ENCODE assay signal across 33 mouse cellular contexts in genomic region chr9:112938781-112939180, GRCm38 (mm10).
"Had no signal": no experiment of that assay in that cellular context is flagged by ENCODE, and none has a peak within 500 bp of the region (broad histone marks: within the 10 kb centered on the region; RNA-seq: fewer than 3 reads in every experiment).

No protein-coding gene starts in this region.

- H3K36me3 ChIP-seq: limb, embryonic 10.5 days; limb, embryonic 12.5 days; limb, embryonic 13.5 days; limb, embryonic 15.5 days; liver, embryonic 12.5 days; liver, embryonic 13.5 days; liver, embryonic 15.5 days; lung, embryonic 15.5 days; midbrain, embryonic 10.5 days; midbrain, embryonic 12.5 days; midbrain, embryonic 13.5 days; midbrain, embryonic 15.5 days; neural tube, embryonic 12.5 days; neural tube, embryonic 13.5 days had no signal

- H3K27me3 ChIP-seq: limb, embryonic 12.5 days; limb, embryonic 13.5 days; limb, embryonic 15.5 days; liver, embryonic 12.5 days; liver, embryonic 13.5 days; liver, embryonic 15.5 days; lung, embryonic 15.5 days; megakaryocyte, embryonic 14.5 days; midbrain, embryonic 12.5 days; midbrain, embryonic 13.5 days; midbrain, embryonic 15.5 days; neural tube, embryonic 12.5 days; neural tube, embryonic 13.5 days had no signal

- H3K27ac ChIP-seq: limb, embryonic 10.5 days; limb, embryonic 12.5 days; limb, embryonic 13.5 days; limb, embryonic 15.5 days; liver, embryonic 12.5 days; liver, embryonic 13.5 days; liver, embryonic 14.5 days; liver, embryonic 15.5 days; lung, embryonic 15.5 days; macrophage; midbrain, embryonic 10.5 days; midbrain, embryonic 12.5 days; midbrain, embryonic 13.5 days; midbrain, embryonic 15.5 days; neural tube, embryonic 12.5 days; neural tube, embryonic 13.5 days had no signal

- ATAC-seq: liver, embryonic 12.5 days; liver, postnatal 0 days; lung, postnatal 0 days; midbrain, embryonic 13.5 days; midbrain, embryonic 15.5 days; midbrain, embryonic 16.5 days had no signal

- H3K9ac ChIP-seq: limb, embryonic 12.5 days; limb, embryonic 13.5 days; limb, embryonic 15.5 days; liver, embryonic 12.5 days; liver, embryonic 13.5 days; liver, embryonic 14.5 days; liver, embryonic 15.5 days; liver, postnatal 0 days; lung, embryonic 14.5 days; lung, embryonic 15.5 days; midbrain, embryonic 12.5 days; midbrain, embryonic 13.5 days; midbrain, embryonic 15.5 days; neural tube, embryonic 12.5 days; neural tube, embryonic 13.5 days had no signal

- DNase-seq: left cerebral cortex, postnatal 4 days; liver; liver, embryonic 13.5 days; liver, postnatal 0 days; lung, adult 18-20 months; lung, adult 2 months; lung, embryonic 14.5 days; lung, postnatal 10 days; lung, postnatal 14 days; lung, postnatal 36 days; lung, postnatal 4 days; midbrain, embryonic 14.5 days had no signal

- H3K9me3 ChIP-seq: limb, embryonic 10.5 days; limb, embryonic 12.5 days; limb, embryonic 13.5 days; limb, embryonic 15.5 days; liver, embryonic 12.5 days; liver, embryonic 13.5 days; liver, embryonic 15.5 days; lung, embryonic 15.5 days; midbrain, embryonic 10.5 days; midbrain, embryonic 12.5 days; midbrain, embryonic 13.5 days; midbrain, embryonic 15.5 days; neural tube, embryonic 12.5 days; neural tube, embryonic 13.5 days had no signal

- H3K4me2 ChIP-seq: limb, embryonic 12.5 days; limb, embryonic 13.5 days; limb, embryonic 15.5 days; liver, embryonic 11.5 days; liver, embryonic 12.5 days; liver, embryonic 13.5 days; liver, embryonic 15.5 days; lung, embryonic 14.5 days; lung, embryonic 15.5 days; midbrain, embryonic 11.5 days; midbrain, embryonic 12.5 days; midbrain, embryonic 13.5 days; midbrain, embryonic 15.5 days; neural tube, embryonic 12.5 days; neural tube, embryonic 13.5 days had no signal

- H3K4me1 ChIP-seq: limb, embryonic 10.5 days; limb, embryonic 12.5 days; limb, embryonic 13.5 days; limb, embryonic 15.5 days; liver, embryonic 12.5 days; liver, embryonic 13.5 days; liver, embryonic 15.5 days; lung, embryonic 15.5 days; megakaryocyte, embryonic 14.5 days; midbrain, embryonic 10.5 days; midbrain, embryonic 12.5 days; midbrain, embryonic 13.5 days; midbrain, embryonic 15.5 days; neural tube, embryonic 12.5 days; neural tube, embryonic 13.5 days had no signal

- H3K4me3 ChIP-seq: limb, embryonic 10.5 days; limb, embryonic 12.5 days; limb, embryonic 13.5 days; limb, embryonic 15.5 days; liver, embryonic 12.5 days; liver, embryonic 13.5 days; liver, embryonic 15.5 days; lung, embryonic 15.5 days; megakaryocyte, embryonic 14.5 days; midbrain, embryonic 10.5 days; midbrain, embryonic 12.5 days; midbrain, embryonic 13.5 days; midbrain, embryonic 15.5 days; myocyte; neural tube, embryonic 12.5 days; neural tube, embryonic 13.5 days had no signal
